Mouse (Mus musculus) midbrain, embryonic 16.5 days (tissue): Measurements from ENCODE around the gene D630036H23Rik. TPM values are rescaled to one million over a fixed set of nuclear protein-coding genes. Genes with fewer than 3 reads are reported as not detected.

ENCODE experiments used
- polyA plus RNA-seq: library from polyadenylated mRNA; unstranded; fragments of >200 nt; fragmentation: Nextera tagmentation; extraction: Ambion mirVana; gene quantifications from 2 replicates; pipeline ENCODE4 v1.2.1, GENCODE M21; 2015

The D630036H23Rik gene
- polyA plus RNA-seq, 1 experiment from 2014 or later = 2.6 TPM

Other genes starting within 250 kb of the D630036H23Rik start
- 82.2 and 83.7 TPM in 2 replicates for gene Ankmy2, start 225.1 kb downstream of the D630036H23Rik start, polyA plus RNA-seq
- 402 and 433 TPM in 2 replicates for gene Bzw2, start 224.1 kb downstream of the D630036H23Rik start, polyA plus RNA-seq
- gene Lrrc72, start 128.8 kb downstream of the D630036H23Rik start, polyA plus RNA-seq = 0.26 TPM in 1 of 2 replicates, not detected in the other
- 11.9 and 13.0 TPM in 2 replicates for gene Sostdc1, start 68.0 kb downstream of the D630036H23Rik start, polyA plus RNA-seq
- gene Ispd, start 731 bp downstream of the D630036H23Rik start, polyA plus RNA-seq = 11.0 and 11.9 TPM in 2 replicates